Mouse (Mus musculus) liver, postnatal 0 days (tissue): ENCODE data around the gene Tmem156. TPM values are rescaled to one million over a fixed set of nuclear protein-coding genes. Genes with fewer than 3 reads are reported as not detected.

Source experiments
- ATAC-seq: fragments of 200-750 bp; cut with Nextera tagmentation; 2 replicates; pipeline ENCODE4 v1.8.0; 2017; ENCODE audit warnings: mild to moderate bottlenecking, moderate library complexity
- DNase-seq: peaks from one replicate; pipeline ENCODE4 v3.0.0-alpha.2; 2016
- H3K27ac ChIP-seq: fragments of 300-500 bp; sonication (generic); 2 replicates; pipeline ENCODE4 v1.5.1; 2014; ENCODE audit warnings: antibody characterized with exemption, moderate library complexity, mild to moderate bottlenecking, low read depth
- H3K27me3 ChIP-seq: fragments of 300-500 bp; sonication (generic); 2 replicates; pipeline ENCODE4 v1.6.1; 2014; ENCODE audit warnings: low read length, control low read depth, mixed read lengths; ENCODE audit not compliant: insufficient read depth
- H3K36me3 ChIP-seq: fragments of 300-500 bp; sonication (generic); replicated peaks from 2 replicates; pipeline ENCODE4 v1.6.1; 2014; ENCODE audit warnings: mild to moderate bottlenecking, control low read depth, low read length, moderate library complexity, mixed read lengths; ENCODE audit not compliant: insufficient read depth
- H3K4me1 ChIP-seq: fragments of 300-500 bp; sonication (generic); 2 replicates; pipeline ENCODE4 v1.6.1; 2014; ENCODE audit warnings: antibody characterized with exemption, mild to moderate bottlenecking, control low read depth; ENCODE audit not compliant: insufficient read depth
- H3K4me2 ChIP-seq: fragments of 300-500 bp; sonication (generic); 2 replicates; pipeline ENCODE4 v1.6.1; 2014; ENCODE audit warnings: low read depth, mild to moderate bottlenecking, low read length, moderate library complexity, mixed read lengths
- H3K4me3 ChIP-seq: fragments of 300-500 bp; sonication (generic); 2 replicates; pipeline ENCODE4 v1.5.1; 2014; ENCODE audit warnings: low read depth, low read length
- H3K9ac ChIP-seq: fragments of 300-500 bp; sonication (generic); replicated peaks from 2 replicates; pipeline ENCODE4 v1.6.1; 2014; ENCODE audit warnings: mild to moderate bottlenecking, moderate library complexity
- H3K9me3 ChIP-seq: fragments of 300-500 bp; sonication (generic); 2 replicates; pipeline ENCODE4 v1.6.1; 2016; ENCODE audit warnings: mild to moderate bottlenecking, control low read depth, low read length, mixed read lengths
- CTCF ChIP-seq: sonication (generic); IDR thresholded peaks from 2 replicates; pipeline ENCODE4 v1.5.1; 2016; ENCODE audit warnings: antibody characterized with exemption, low read depth
- EP300 ChIP-seq: IDR thresholded peaks from 2 replicates; pipeline ENCODE4 v1.6.1; 2016; ENCODE audit warnings: antibody characterized with exemption, low read depth, mild to moderate bottlenecking
- WGBS: fragments of 180-500 bp; shearing (Covaris S2); extraction: QIAGEN DNeasy Blood & Tissue Kit; methylation state at CpG from one replicate; pipeline ENCODE4 v1.1.7; 2014; ENCODE audit not compliant: insufficient replicate concordance; 5-methylcytosine and 5-hydroxymethylcytosine counted together
- polyA plus RNA-seq: library from polyadenylated mRNA; unstranded; fragments of >200 nt; fragmentation: Nextera tagmentation; extraction: Ambion mirVana; gene quantifications from 2 replicates; pipeline ENCODE4 v1.2.1, GENCODE M21; 2015

The Tmem156 gene
- polyA plus RNA-seq, 1 experiment from 2014 or later = 1.2 TPM

- H3K9ac ChIP-seq = no peak overlapping the region
- H3K4me3 ChIP-seq = no peak overlapping the region
- TF ChIP-seq CTCF (no peak), EP300 (no peak)
- H3K27ac ChIP-seq = no peak overlapping the region
- no peaks in the 10 kb centered on the region for H3K9me3 ChIP-seq
- H3K36me3 ChIP-seq = no peaks in the 10 kb centered on the region
- DNase-seq = no peak
- H3K4me1 ChIP-seq = peaks cover 5% of the 10 kb centered on the region; the same call in 1 of the 2 replicates
- no peak for ATAC-seq
- H3K27me3 ChIP-seq = no peaks in the 10 kb centered on the region
- no peak overlapping the region for H3K4me2 ChIP-seq
- WGBS = 71% methylated on average over 7 of the region's 7 CpGs
Observed at GRCm38 (mm10) chr5:65094902-65095545, 3.1 kb upstream of the Tmem156 start.

GRCm38 (mm10) chr5:65093769-65094168, 1.8 kb upstream of the Tmem156 start:
- no peak overlapping the region for H3K4me3 ChIP-seq
- H3K9me3 ChIP-seq = no peaks in the 10 kb centered on the region
- H3K36me3 ChIP-seq = no peaks in the 10 kb centered on the region
- no peak overlapping the region for H3K9ac ChIP-seq
- H3K4me1 ChIP-seq = peaks cover 5% of the 10 kb centered on the region; the same call in 1 of the 2 replicates
- H3K4me2 ChIP-seq = no peak overlapping the region
- DNase-seq (no peak), ATAC-seq (no peak)
- TF ChIP-seq EP300 = no peak
- no peak for TF ChIP-seq CTCF
- H3K27me3 ChIP-seq = no peaks in the 10 kb centered on the region
- no peak overlapping the region for H3K27ac ChIP-seq

GRCm38 (mm10) chr5:65091184-65091858, 611 bp downstream of the Tmem156 start:
- no peak overlapping the region for H3K9ac ChIP-seq
- ATAC-seq (no peak), DNase-seq (no peak)
- peaks cover 2% of the 10 kb centered on the region; the same call in 1 of the 2 replicates for H3K4me1 ChIP-seq
- WGBS = 33% methylated on average over 11 of the region's 11 CpGs
- no peaks in the 10 kb centered on the region for H3K27me3 ChIP-seq
- peak overlapping the region; percentile 45 for H3K4me2 ChIP-seq
- TF ChIP-seq CTCF = no peak
- TF ChIP-seq EP300 = no peak
- no peaks in the 10 kb centered on the region for H3K9me3 ChIP-seq
- H3K27ac ChIP-seq = peak overlapping the region; percentile 55
- H3K4me3 ChIP-seq = peak overlapping the region; percentile 16; the same call in 1 of the 2 replicates
- H3K36me3 ChIP-seq = no peaks in the 10 kb centered on the region

DNA sequence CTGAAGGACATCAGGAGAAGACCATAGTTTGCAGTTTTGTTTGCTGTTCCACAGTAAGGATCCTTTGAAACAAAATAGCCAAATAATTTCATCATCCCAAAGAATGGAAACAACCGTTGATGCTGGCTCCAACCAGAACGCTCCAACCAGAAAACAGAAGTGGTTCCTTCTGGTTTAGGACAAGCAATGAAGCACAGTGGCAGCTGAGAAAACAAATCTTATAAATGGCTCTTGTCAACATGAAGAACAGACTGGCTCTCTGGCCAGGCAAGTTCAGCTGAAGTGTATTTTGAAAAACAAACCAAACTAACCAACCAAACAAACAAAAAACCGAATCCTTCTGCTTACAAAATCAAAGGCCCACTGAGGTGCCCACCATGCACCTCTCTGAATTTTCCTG, 2.2 kb downstream of the Tmem156 start:
- TF ChIP-seq EP300 = no peak
- no peak for TF ChIP-seq CTCF
- no peak overlapping the region for H3K4me2 ChIP-seq
- H3K36me3 ChIP-seq = no peaks in the 10 kb centered on the region
- H3K27me3 ChIP-seq = no peaks in the 10 kb centered on the region
- H3K9me3 ChIP-seq = no peaks in the 10 kb centered on the region
- peaks cover 2% of the 10 kb centered on the region; the same call in 1 of the 2 replicates for H3K4me1 ChIP-seq
- ATAC-seq (no peak), DNase-seq (no peak)
- H3K9ac ChIP-seq = no peak overlapping the region
- no peak overlapping the region for H3K27ac ChIP-seq
- WGBS = 64% methylated on average over 3 of the region's 3 CpGs
- no peak overlapping the region for H3K4me3 ChIP-seq

- H3K4me3 ChIP-seq = no peak overlapping the region
- no peaks in the 10 kb centered on the region for H3K4me1 ChIP-seq
- TF ChIP-seq CTCF = no peak
- TF ChIP-seq EP300 = no peak
- no peak overlapping the region for H3K27ac ChIP-seq
- no peak overlapping the region for H3K4me2 ChIP-seq
- H3K27me3 ChIP-seq = no peaks in the 10 kb centered on the region
- no peaks in the 10 kb centered on the region for H3K36me3 ChIP-seq
- H3K9ac ChIP-seq = no peak overlapping the region
- no peaks in the 10 kb centered on the region for H3K9me3 ChIP-seq
- WGBS = 75% methylated on average over 6 of the region's 6 CpGs
- DNase-seq (no peak), ATAC-seq (no peak)
Observed at GRCm38 (mm10) chr5:65086522-65086921, 5.4 kb downstream of the Tmem156 start.

- 71% methylated on average over 4 of the region's 4 CpGs for WGBS
- Histone ChIP-seq H3K9ac (no peak overlapping the region), H3K36me3 (no peaks in the 10 kb centered on the region), H3K4me3 (no peak overlapping the region), H3K27me3 (no peaks in the 10 kb centered on the region), H3K4me1 (no peaks in the 10 kb centered on the region), H3K27ac (no peak overlapping the region), H3K4me2 (no peak overlapping the region), H3K9me3 (no peaks in the 10 kb centered on the region)
- no peak for DNase-seq
- no peak for ATAC-seq
- TF ChIP-seq CTCF (no peak), EP300 (no peak)
Observed at GRCm38 (mm10) chr5:65081836-65082235, 10.1 kb downstream of the Tmem156 start.
